Mouse (Mus musculus): ENCODE results near the gene Nbeal2.

Nbeal2 gene

GRCm38 (mm10) chr9:110673107-110673752 lies 19.3 kb upstream of the Nbeal2 start:
- DNase-seq: peak; percentile 54

GRCm38 (mm10) chr9:110672462-110673106 lies 18.6 kb upstream of the Nbeal2 start:
- peak; percentile 55 for DNase-seq

DNA sequence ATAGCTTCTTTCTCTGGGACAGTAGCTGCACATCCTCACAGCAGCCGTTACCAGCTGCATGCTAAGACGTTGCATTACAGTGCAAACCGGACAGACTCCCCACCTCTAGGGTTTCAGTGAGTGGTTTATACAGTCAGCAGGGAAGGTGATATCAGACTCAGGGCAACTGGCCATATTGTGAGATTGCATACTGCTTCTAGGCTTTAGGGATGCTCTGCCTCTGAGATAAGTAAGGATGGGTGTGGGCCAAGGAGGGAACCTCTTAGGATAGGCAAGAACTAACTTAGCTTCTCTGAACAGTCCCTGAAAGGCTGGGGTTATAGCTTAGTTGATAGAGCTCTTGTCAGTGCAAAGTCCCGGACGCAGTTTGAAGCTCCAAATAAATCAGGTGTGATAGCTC lies 15.8 kb upstream of the Nbeal2 start:
- DNase-seq: no peak

DNA sequence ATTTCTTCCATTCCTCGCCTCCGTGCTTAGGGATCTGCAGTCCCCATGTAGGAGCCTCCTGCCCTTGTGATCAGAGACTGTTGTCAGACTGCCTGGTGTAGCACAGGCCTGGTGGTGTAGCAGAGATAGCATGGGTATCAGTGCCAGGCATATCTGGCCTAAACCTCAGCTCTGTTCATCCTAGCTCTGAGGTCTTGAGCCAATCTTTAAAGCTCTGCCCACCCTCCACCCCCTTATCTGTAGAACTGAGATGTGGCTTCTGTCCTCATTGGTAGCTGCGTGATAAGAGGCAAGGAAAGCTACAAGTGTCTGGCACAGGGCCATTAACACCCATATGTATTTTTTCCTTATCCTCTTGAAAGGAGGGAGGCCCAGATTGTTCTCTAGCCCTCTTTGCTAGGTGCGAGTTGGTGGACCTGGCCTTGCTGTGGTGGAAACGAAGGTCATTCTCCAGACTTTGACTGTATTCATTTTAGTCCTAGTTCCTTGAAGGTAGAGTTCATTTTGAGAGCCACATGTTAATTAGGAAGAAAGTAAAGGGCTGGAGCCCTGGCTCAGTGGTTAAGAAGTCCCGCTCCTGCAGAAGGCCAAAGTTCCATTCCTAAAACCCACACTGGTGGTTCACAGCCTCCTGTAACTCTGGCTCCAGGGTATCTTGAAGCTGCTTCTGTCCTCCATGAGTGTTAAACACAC lies 14.8 kb upstream of the Nbeal2 start:
- no peak for DNase-seq

- no peak for DNase-seq
Measured at GRCm38 (mm10) chr9:110667219-110667836, 13.4 kb upstream of the Nbeal2 start.

- DNase-seq: no peak
Measured at GRCm38 (mm10) chr9:110666374-110666773, 12.4 kb upstream of the Nbeal2 start.

DNA sequence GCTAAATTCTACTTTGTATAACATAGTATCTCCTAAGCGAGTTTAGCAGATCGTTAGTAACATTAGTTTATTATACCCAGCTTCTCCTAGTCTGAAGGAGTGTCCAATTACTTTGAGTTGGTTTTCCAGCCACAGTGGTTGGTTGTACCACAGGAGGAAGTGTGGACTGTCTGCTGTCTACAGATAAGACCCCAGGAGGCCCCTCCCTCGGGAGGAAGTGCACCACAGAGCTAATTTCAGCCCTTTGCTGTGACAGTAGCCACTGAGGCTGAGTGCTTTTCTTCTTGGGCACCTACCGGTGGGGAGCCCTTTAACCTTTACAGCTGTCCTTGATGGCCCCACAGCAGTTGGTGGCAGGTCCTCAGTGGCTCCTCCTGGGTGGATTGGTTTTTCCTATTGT lies 12.0 kb upstream of the Nbeal2 start:
- DNase-seq: no peak

DNA sequence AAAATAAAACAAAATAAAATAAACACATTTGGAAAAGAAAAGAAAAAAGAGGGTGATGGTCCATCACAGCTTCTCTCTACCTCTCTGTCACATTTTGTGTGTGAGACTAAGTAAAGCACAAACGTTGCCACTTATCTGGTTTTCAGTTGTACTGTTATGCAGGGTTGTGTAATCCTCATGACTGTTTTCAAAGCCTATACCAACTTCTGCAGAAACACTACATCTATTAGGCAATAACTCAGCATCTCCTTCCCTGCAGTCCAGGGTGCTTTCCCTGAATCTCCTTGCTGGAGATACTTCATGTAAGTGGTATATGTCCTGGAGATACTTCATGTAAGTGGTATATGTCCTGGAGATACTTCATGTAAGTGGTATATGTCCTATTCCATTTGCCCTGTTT lies 8.9 kb upstream of the Nbeal2 start:
- no peak for DNase-seq

DNA sequence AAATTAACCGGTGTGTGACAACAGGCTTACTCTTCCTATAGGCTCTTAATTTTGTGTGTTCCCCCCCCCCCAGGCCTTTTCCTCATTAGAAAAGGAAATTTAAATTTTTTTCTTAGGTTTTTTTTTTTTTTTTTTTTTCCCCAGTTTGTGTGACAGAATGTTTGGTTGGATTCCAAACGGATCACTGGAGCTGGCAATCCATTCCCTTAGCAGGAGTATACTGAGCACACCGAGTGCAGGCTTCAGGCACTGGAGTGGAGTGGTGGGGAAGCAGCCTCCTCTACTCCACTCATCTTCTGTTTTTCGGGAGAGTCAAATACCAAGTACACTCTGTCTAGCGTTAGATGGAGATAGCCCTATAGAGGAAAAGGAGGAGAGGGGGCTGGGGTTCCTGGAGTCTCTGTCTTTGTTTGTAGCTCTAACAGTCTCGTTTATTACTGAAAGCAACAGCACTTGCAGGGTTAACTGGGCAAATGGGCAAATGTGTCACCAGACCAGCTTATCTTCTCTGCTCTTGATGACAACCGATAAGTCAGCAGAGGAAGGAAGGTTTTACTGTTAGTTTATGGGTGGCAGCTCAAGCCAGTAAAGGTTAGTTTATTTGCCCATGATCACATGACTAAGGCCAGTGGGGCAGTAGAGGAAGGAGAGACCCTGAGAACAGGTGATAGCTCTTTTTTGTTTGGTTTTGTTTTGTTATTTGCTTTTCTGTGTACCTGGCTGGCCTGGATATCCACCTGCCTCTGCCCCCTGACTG lies 7.1 kb upstream of the Nbeal2 start:
- DNase-seq: no peak

GRCm38 (mm10) chr9:110660208-110660607 lies 6.2 kb upstream of the Nbeal2 start:
- no peak for DNase-seq

DNA sequence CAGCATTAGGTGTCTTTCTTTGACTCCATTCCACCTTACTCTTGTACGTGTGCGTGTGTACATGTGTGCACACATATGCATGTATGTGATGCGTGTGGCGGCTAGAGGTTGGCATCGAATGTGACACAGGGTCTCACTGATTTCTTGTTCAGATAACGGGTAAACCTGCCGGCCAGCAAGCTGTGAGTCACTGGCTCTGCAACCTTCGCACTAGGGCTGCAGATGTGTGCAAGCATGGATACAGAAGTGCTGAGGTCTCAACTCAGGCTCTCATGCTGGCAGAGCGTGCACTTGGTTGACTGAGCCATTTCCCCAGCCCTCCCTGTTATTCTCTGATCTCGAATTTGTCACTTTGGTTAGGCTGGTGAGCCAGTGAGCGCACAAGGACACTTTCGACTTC lies 5.6 kb upstream of the Nbeal2 start:
- DNase-seq: no peak

DNA sequence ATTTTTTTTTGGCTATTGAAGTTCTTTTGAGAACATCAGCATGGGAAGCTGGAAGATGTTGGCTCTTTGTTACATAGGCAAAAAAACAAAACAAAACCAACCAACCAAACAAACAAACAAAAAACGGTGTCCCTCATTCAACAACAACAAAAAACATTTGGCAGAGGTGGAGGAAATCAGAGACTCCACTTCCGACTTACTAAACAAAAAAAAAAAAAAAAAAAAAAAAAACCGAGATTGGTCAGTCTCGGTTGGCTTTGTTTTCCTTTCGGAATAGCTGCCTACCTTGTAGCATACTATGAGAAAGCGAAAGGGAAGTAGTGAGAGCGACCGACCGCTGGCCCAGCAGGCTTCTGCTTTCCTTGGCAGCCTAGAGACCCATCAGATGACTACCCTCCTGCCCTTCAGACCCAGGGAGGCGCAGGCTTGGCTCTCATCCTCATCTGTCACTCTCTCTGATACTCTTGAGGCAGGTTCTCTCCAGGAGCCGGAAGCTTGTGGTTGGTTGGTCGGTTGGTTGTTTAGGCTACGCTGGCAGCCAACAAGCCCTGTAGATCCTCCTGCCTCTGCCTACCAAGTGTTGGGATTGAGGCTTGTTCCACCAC lies 3.6 kb upstream of the Nbeal2 start:
- no peak for DNase-seq

DNA sequence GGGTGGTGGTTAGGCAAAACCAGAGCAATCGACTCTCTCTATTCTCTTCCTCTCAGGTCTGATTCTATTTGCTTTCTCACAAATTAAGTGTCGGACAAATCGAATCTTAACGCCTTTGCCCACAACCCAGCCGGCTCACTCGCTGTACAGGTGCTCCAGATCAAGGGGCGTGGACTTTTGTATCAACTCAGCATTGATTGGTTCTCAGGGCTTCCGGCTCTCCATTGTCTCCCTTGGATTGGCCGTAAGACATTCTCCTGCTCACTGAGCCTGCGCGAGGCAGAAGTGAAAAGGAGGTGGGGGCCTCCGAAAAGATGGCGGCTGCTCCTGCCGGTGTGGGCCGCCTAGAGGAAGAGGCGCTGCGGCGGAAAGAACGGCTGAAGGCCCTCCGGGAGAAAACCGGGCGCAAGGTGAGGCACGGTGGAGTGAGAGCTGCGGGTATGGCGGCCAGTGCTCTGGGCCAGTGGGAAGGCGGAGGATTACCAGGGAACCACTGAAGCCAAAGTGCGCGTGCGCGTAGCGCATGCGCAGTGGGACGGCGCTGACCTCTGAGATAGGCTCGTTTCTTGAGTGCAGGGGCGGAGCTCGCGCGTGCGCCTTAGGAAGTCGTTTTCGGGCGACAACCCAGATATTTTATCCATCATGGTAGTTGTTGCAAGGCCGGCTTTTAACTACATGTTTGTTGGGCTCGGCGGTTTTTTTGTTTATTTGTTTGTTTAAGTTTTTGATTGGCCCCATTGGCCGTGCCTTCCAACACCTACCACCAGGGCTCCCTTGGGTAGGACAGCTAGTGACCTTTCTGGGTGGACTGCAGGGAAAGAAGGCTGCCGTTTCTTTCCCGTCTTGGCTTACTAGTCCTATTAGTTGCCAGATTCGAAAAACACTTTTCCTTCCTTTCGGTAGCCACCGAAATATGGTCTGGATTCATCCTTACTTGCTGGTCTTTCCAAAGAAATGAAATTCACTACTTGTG lies 2.6 kb upstream of the Nbeal2 start, which contains the start of gene Ccdc12:
TSS of gene Ccdc12 (plus strand) at position 255 of the 973 bp plus-strand sequence.
- DNase-seq: peak; percentile 97

DNA sequence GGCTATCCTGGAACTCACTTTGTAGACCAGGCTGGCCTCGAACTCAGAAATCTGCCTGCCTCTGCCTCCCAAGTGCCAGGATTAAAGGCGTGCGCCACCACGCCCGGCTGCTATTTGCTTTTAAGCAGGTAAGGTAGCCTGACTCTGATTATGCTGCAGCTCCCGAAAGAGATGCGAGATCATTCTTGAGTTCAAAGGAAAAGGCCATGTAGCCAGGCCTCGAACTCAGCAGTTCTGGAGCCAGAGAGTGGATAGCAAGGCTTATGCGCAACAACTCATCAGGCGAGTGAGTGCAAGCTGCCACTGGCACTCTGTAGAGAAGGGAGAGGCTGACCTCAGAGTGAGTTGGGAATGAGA lies 1.7 kb upstream of the Nbeal2 start:
- DNase-seq: no peak

DNA sequence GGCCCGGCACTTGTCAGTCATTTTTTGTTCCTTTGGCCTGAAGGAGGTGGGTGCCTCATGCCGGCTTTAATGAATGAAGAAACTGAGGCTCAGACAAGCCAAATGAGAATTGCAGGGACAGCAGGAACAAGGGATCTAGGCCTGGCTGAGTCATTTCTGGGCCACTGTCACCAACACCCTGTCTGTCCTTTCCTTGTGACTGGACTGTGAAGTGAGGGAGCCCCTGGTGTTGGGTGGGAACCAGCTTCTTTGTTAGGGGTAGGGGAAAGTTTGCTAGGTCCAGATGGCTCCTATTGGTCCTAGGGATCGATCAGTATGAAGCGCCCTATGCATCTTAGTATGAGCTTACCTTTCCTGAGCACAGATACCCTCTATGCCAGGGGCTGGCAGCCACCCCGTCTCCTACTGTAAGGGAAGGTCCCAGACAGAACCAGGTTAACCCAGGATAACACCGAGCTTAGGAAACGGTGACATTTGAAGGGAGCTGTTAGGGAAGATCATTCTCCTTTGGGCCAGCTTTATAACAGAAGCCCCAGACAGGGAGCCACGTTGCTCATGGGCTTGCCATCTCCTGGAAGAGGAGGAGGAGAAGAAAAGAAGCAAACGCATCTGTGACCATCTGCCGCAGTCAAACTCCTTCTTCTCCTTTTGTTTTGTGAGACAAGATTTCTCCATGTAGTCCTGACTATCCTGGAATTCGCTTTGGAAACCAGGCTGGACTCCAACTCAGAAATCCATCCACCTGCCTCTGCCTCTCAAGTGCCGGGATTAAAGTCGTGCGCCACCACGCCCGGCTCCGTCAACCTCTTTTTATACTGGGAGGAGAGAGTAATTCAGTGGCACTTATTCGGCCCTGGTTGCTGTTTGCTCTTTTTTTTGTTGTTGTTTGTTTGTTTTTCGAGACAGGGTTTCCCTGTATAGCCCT lies 1.0 kb upstream of the Nbeal2 start:
- DNase-seq: no peak

GRCm38 (mm10) chr9:110652963-110653654 lies 852 bp downstream of the Nbeal2 start:
- no peak for DNase-seq

- DNase-seq: no peak
Measured at GRCm38 (mm10) chr9:110651931-110652722, 1.8 kb downstream of the Nbeal2 start.

- no peak for DNase-seq
Measured at GRCm38 (mm10) chr9:110649775-110650174, 4.2 kb downstream of the Nbeal2 start.

- DNase-seq: no peak
Measured at GRCm38 (mm10) chr9:110645219-110645618, 8.7 kb downstream of the Nbeal2 start.

All from cerebellum, adult 11 months (tissue).